Mouse (Mus musculus) Patski (cell line): Measurements from ENCODE around the gene Gm11639. TPM values are rescaled to one million over a fixed set of nuclear protein-coding genes. Genes with fewer than 3 reads are reported as not detected.
"Not testable (repeated sequence)": the region's sequence is repeated elsewhere in the genome, so short reads cannot be mapped to it uniquely, and the experiment has no call there.

ENCODE experiments used
- ATAC-seq: fragments of 100-300 bp; one replicate; pipeline ENCODE4 v1.8.0; 2021
- CTCF ChIA-PET: fragments of 350-600 bp; sonication (Branson Sonifier 250); formaldehyde crosslinking; loops from one replicate; lab custom pipeline; 2022; ENCODE audit warnings: inconsistent platforms; lab: Charles Lee
- POLR2A ChIA-PET: fragments of 350-600 bp; sonication (Branson Sonifier 250); formaldehyde crosslinking; loops from one replicate; lab custom pipeline; 2022; ENCODE audit warnings: antibody characterized with exemption, inconsistent platforms; lab: Charles Lee
- DNase-seq: peaks from one replicate; pipeline ENCODE4 v3.0.0-alpha.2; 2011; ENCODE audit warnings: low read depth, low spot score
- H3K27me3 ChIP-seq: fragments of 371-371 bp; one replicate; pipeline ENCODE4 v1.5.1; 2021
- CTCF ChIP-seq: fragments of 100-300 bp; IDR thresholded peaks from one replicate; pipeline ENCODE4 v1.5.1; 2021
- in situ Hi-C: fragments of 300-500 bp; cut with MboI; formaldehyde crosslinking; loops from 3 replicates; pipeline ENCODE4 v1.11.1; 2018; ENCODE audit warnings: low pct_unique_long_range_greater_than_20kb, mixed read lengths
- polyA plus RNA-seq: library from polyadenylated mRNA; unstranded; gene quantifications from one replicate; pipeline ENCODE4 v1.2.3, GENCODE M21; 2021

Gm11639 gene
- polyA plus RNA-seq, 1 experiment from 2014 or later = 0.04 TPM

- H3K27me3 ChIP-seq = no peaks in the 10 kb centered on the region
- CTCF ChIA-PET = no interaction called here
- ATAC-seq (no peak), DNase-seq (no peak)
- in situ Hi-C loops = loop anchor here (25.0 kb wide), 1 partner anchor 823 kb away; no protein-coding TSS in a partner anchor
- TF ChIP-seq CTCF = no peak
- POLR2A ChIA-PET = no interaction called here
Observed at GRCm38 (mm10) chr11:105135692-105136091, 450.2 kb downstream of the Gm11639 start.

GRCm38 (mm10) chr11:105137255-105137654 lies 451.7 kb downstream of the Gm11639 start:
- CTCF ChIA-PET, H3K27me3 ChIP-seq, ATAC-seq, POLR2A ChIA-PET, DNase-seq: not testable (repeated sequence)
- in situ Hi-C loops = loop anchor here (25.0 kb wide), 1 partner anchor 825 kb away; no protein-coding TSS in a partner anchor

GRCm38 (mm10) chr11:105140512-105140911 lies 455.0 kb downstream of the Gm11639 start:
- H3K27me3 ChIP-seq, CTCF ChIA-PET, ATAC-seq, DNase-seq: not testable (repeated sequence)
- POLR2A ChIA-PET = interaction anchor here (0.6 to 0.7 kb wide), 2 partner anchors 163 to 556 kb away, joined by 5 to 6 read pairs; no protein-coding TSS in a partner anchor
- in situ Hi-C loops = loop anchor here (25.0 kb wide), 1 partner anchor 828 kb away; no protein-coding TSS in a partner anchor

- TF ChIP-seq CTCF = no peak
- no peaks in the 10 kb centered on the region for H3K27me3 ChIP-seq
- in situ Hi-C loops = loop anchor here (25.0 kb wide), 1 partner anchor 829 kb away; no protein-coding TSS in a partner anchor
- DNase-seq = no peak
- CTCF ChIA-PET = no interaction called here
- no peak for ATAC-seq
- POLR2A ChIA-PET = no interaction called here
Observed at GRCm38 (mm10) chr11:105141115-105141514, 455.6 kb downstream of the Gm11639 start.

GRCm38 (mm10) chr11:105143564-105143963 lies 458.1 kb downstream of the Gm11639 start:
- in situ Hi-C loops = loop anchor here (25.0 kb wide), 1 partner anchor 831 kb away; no protein-coding TSS in a partner anchor
- ATAC-seq (no peak), DNase-seq (no peak)
- ChIA-PET POLR2A (no interaction called here), CTCF (no interaction called here)
- no peak for TF ChIP-seq CTCF
- no peaks in the 10 kb centered on the region for H3K27me3 ChIP-seq

- POLR2A ChIA-PET = no interaction called here
- in situ Hi-C loops = loop anchor here (25.0 kb wide), 1 partner anchor 832 kb away; no protein-coding TSS in a partner anchor
- TF ChIP-seq CTCF = no peak
- H3K27me3 ChIP-seq = no peaks in the 10 kb centered on the region
- ATAC-seq (no peak), DNase-seq (no peak)
- CTCF ChIA-PET = interaction anchor here (1.2 kb wide), 1 partner anchor 23 kb away, joined by 3 read pairs; no protein-coding TSS in a partner anchor
Observed at GRCm38 (mm10) chr11:105144084-105144483, 458.6 kb downstream of the Gm11639 start.

GRCm38 (mm10) chr11:105144508-105145210 lies 459.2 kb downstream of the Gm11639 start:
- in situ Hi-C loops = loop anchor here (25.0 kb wide), 1 partner anchor 832 kb away; no protein-coding TSS in a partner anchor
- DNase-seq (no peak), ATAC-seq (no peak)
- ChIA-PET POLR2A (no interaction called here), CTCF (interaction anchor here (1.0 to 1.2 kb wide), 2 partner anchors 24 to 34 kb away, joined by 3 read pairs; partner anchors contain the start of gene Tlk2)
- no peaks in the 10 kb centered on the region for H3K27me3 ChIP-seq
- TF ChIP-seq CTCF = no peak

GRCm38 (mm10) chr11:105145211-105145610 lies 459.7 kb downstream of the Gm11639 start:
- TF ChIP-seq CTCF = no peak
- H3K27me3 ChIP-seq = no peaks in the 10 kb centered on the region
- in situ Hi-C loops = loop anchor here (25.0 kb wide), 1 partner anchor 833 kb away; no protein-coding TSS in a partner anchor
- ATAC-seq = no peak
- ChIA-PET CTCF (interaction anchor here (1.0 to 1.5 kb wide), 3 partner anchors 17 to 33 kb away, joined by 3 to 4 read pairs (median 3); partner anchors contain the start of gene Tlk2), POLR2A (no interaction called here)
- no peak for DNase-seq

- CTCF ChIA-PET = interaction anchor here (1.5 kb wide), 1 partner anchor 18 kb away, joined by 4 read pairs; no protein-coding TSS in a partner anchor
- in situ Hi-C loops = loop anchor here (25.0 kb wide), 1 partner anchor 834 kb away; no protein-coding TSS in a partner anchor
- TF ChIP-seq CTCF = no peak
- POLR2A ChIA-PET = no interaction called here
- H3K27me3 ChIP-seq = no peaks in the 10 kb centered on the region
- ATAC-seq (no peak), DNase-seq (no peak)
Observed at GRCm38 (mm10) chr11:105146593-105146992, 461.1 kb downstream of the Gm11639 start, which contains the start of gene Gm10842. TSS of gene Gm10842 (plus strand) at chr11:105146893.

- in situ Hi-C loops = loop anchor here (25.0 kb wide), 1 partner anchor 837 kb away; no protein-coding TSS in a partner anchor
- no peaks in the 10 kb centered on the region for H3K27me3 ChIP-seq
- ATAC-seq = no peak
- TF ChIP-seq CTCF = no peak
- CTCF ChIA-PET = interaction anchor here (0.7 kb wide), 1 partner anchor 1443 kb away, joined by 3 read pairs; no protein-coding TSS in a partner anchor
- POLR2A ChIA-PET = no interaction called here
- no peak for DNase-seq
Observed at GRCm38 (mm10) chr11:105149353-105149752, 463.8 kb downstream of the Gm11639 start.
